Comparison of ENCODE assay signal across 8 mouse cellular contexts in the genomic region with DNA sequence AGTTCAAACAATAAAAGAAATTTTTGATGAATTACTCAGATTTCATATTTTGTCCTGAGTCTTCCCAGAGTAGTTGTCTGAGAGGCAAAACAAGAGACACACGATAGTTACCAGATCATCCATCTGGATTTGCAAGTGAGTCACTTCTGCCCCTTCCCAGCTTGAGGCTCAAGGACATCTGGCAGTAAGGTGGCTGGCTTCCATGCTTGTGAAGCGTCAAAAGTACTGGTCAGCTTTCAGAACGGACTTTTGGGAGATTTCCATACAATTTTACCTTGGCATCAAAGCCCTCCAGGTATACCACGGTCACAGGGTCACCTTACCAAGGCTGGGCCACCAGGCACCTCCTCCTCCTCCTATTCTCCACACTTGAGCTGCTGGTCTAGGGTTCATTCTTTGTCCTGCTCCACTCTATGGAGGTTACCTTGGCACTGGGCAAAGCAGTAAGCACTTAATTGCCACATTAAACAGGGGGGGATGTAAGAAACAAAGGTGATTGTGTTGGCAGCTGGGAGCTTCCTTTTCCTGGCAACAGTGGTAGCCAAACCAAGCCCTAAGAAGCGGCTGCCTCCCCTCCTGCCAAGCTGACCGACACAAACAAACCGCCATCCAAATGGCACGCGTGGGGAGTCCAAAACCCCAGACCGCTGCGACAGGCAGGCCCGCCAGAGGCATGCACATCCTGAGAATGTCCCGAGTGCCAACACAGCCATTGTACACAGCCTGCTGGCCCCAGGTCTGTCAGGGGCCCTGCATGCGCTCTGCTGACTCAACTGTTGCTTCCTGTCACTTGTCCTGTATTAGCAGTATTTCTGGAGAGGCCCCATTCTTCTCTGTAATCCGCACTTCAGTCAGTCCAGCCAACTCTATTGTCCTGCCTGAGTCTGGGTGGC. TPM values are rescaled to one million over a fixed set of nuclear protein-coding genes. Genes with fewer than 3 reads are reported as not detected.
DNase-seq lines count a peak whose midpoint lies in the region; ATAC-seq lines count a peak whose summit lies in the region.

No protein-coding gene starts in this region.

- no peaks in the 10 kb centered on the region for H3K27me3 ChIP-seq in limb, embryonic 13.5 days
- peaks cover 30% of the 10 kb centered on the region for H3K27me3 ChIP-seq in limb, embryonic 10.5 days (ENCODE audit: low read depth, poor library complexity, severe bottlenecking)
- H3K27me3 ChIP-seq in forebrain, embryonic 11.5 days (ENCODE audit: control insufficient read depth, insufficient read depth, low read length) = 0 out of 2 replicates have a peak, but pooled peaks cover 2% of the 10 kb centered on the region
- H3K27me3 ChIP-seq in hindbrain, embryonic 12.5 days = no peaks in the 10 kb centered on the region; the same call in none of the 2 replicates
- H3K27me3 ChIP-seq in midbrain, embryonic 11.5 days (ENCODE audit: control insufficient read depth, insufficient read depth, low read length) = no peaks in the 10 kb centered on the region

- no peak for DNase-seq in limb, embryonic 10.5 days (ENCODE audit: low spot score)
- peak; percentile 78 for DNase-seq in forebrain, embryonic 11.5 days (ENCODE audit: low spot score)
- DNase-seq in midbrain, embryonic 11.5 days (ENCODE audit: low spot score, missing footprints) = peak; percentile 93
- DNase-seq in liver (no peak), adipocyte (ENCODE audit: low spot score) (no peak)
- DNase-seq in thymus, postnatal 14 days = no peak

- peak overlapping the region; percentile 11; the same call in 1 of the 2 replicates for H3K4me2 ChIP-seq in limb, embryonic 13.5 days (replicated peaks)
- peak overlapping the region; percentile 34 for H3K4me2 ChIP-seq in forebrain, embryonic 11.5 days (ENCODE audit: low read depth, low read length, severe bottlenecking)
- peak overlapping the region; percentile 26 for H3K4me2 ChIP-seq in hindbrain, embryonic 12.5 days (replicated peaks)
- peak overlapping the region; percentile 65 for H3K4me2 ChIP-seq in midbrain, embryonic 11.5 days

- no peak overlapping the region for H3K4me3 ChIP-seq in limb, embryonic 13.5 days
- H3K4me3 ChIP-seq in limb, embryonic 10.5 days = no peak overlapping the region
- no peak overlapping the region for H3K4me3 ChIP-seq in forebrain, embryonic 11.5 days (ENCODE audit: low read depth, low read length)
- no peak overlapping the region for H3K4me3 ChIP-seq in hindbrain, embryonic 12.5 days
- no peak overlapping the region for H3K4me3 ChIP-seq in midbrain, embryonic 11.5 days (ENCODE audit: low read depth, low read length)

- 68% methylated on average over 15 of the region's 15 CpGs for WGBS in limb, embryonic 13.5 days
- WGBS in limb, embryonic 10.5 days = 81% methylated on average over 15 of the region's 15 CpGs
- 16% methylated on average over 15 of the region's 15 CpGs for WGBS in forebrain, embryonic 11.5 days
- 36% methylated on average over 15 of the region's 15 CpGs for WGBS in hindbrain, embryonic 12.5 days
- WGBS in midbrain, embryonic 11.5 days = 17% methylated on average over 15 of the region's 15 CpGs

- no peak overlapping the region for H3K27ac ChIP-seq in limb, embryonic 13.5 days
- no peak overlapping the region for H3K27ac ChIP-seq in limb, embryonic 10.5 days
- H3K27ac ChIP-seq in forebrain, embryonic 11.5 days (ENCODE audit: low read depth, low read length) = peak overlapping the region; percentile 70
- H3K27ac ChIP-seq in hindbrain, embryonic 12.5 days = peak overlapping the region; percentile 62
- H3K27ac ChIP-seq in midbrain, embryonic 11.5 days (ENCODE audit: low read depth, low read length) = peak overlapping the region; percentile 64

- ATAC-seq in limb, embryonic 13.5 days (ENCODE audit: low FRiP score, low read depth) = no peak
- ATAC-seq in forebrain, embryonic 11.5 days (replicated peaks; ENCODE audit: low FRiP score) = peak; percentile 70
- peak; percentile 38 for ATAC-seq in hindbrain, embryonic 12.5 days (ENCODE audit: low FRiP score)
- ATAC-seq in midbrain, embryonic 11.5 days (ENCODE audit: low FRiP score) = peak; percentile 74

- no peak overlapping the region for H3K9ac ChIP-seq in limb, embryonic 13.5 days
- no peak overlapping the region for H3K9ac ChIP-seq in forebrain, embryonic 11.5 days (ENCODE audit: low read length)
- H3K9ac ChIP-seq in hindbrain, embryonic 12.5 days = 0 out of 2 replicates have a peak overlapping the region, but pooled peaks have one; percentile 13
- peak overlapping the region; percentile 36 for H3K9ac ChIP-seq in midbrain, embryonic 11.5 days (ENCODE audit: low read length)

- H3K4me1 ChIP-seq in limb, embryonic 13.5 days = peaks cover 65% of the 10 kb centered on the region
- H3K4me1 ChIP-seq in limb, embryonic 10.5 days = peaks cover 70% of the 10 kb centered on the region
- peaks cover 41% of the 10 kb centered on the region for H3K4me1 ChIP-seq in forebrain, embryonic 11.5 days (replicated peaks; ENCODE audit: control insufficient read depth, insufficient read depth, low read length)
- peaks cover 65% of the 10 kb centered on the region for H3K4me1 ChIP-seq in hindbrain, embryonic 12.5 days
- H3K4me1 ChIP-seq in midbrain, embryonic 11.5 days (ENCODE audit: control insufficient read depth, insufficient read depth, low read length) = peaks cover 70% of the 10 kb centered on the region

- peaks cover 17% of the 10 kb centered on the region for H3K36me3 ChIP-seq in limb, embryonic 13.5 days
- H3K36me3 ChIP-seq in limb, embryonic 10.5 days = peaks cover 29% of the 10 kb centered on the region
- no peaks in the 10 kb centered on the region for H3K36me3 ChIP-seq in forebrain, embryonic 11.5 days (ENCODE audit: control insufficient read depth, insufficient read depth, low read length)
- H3K36me3 ChIP-seq in hindbrain, embryonic 12.5 days = peaks cover 9% of the 10 kb centered on the region; the same call in 1 of the 2 replicates
- no peaks in the 10 kb centered on the region for H3K36me3 ChIP-seq in midbrain, embryonic 11.5 days (ENCODE audit: control insufficient read depth, insufficient read depth, low read length)

- no peaks in the 10 kb centered on the region for H3K9me3 ChIP-seq in limb, embryonic 13.5 days
- no peaks in the 10 kb centered on the region for H3K9me3 ChIP-seq in limb, embryonic 10.5 days (replicated peaks)
- no peaks in the 10 kb centered on the region for H3K9me3 ChIP-seq in forebrain, embryonic 11.5 days (ENCODE audit: control insufficient read depth, low read length)
- H3K9me3 ChIP-seq in hindbrain, embryonic 12.5 days (replicated peaks) = no peaks in the 10 kb centered on the region
- no peaks in the 10 kb centered on the region for H3K9me3 ChIP-seq in midbrain, embryonic 11.5 days (ENCODE audit: control insufficient read depth, low read length)

RNA-seq across cellular contexts. Expression of a gene that starts 6.9 kb away (rescaled TPM):
- polyA plus RNA-seq in limb, embryonic 13.5 days (2015; fragmentation: Nextera tagmentation; extraction: Ambion mirVana) = 18.8 and 19.2 TPM in 2 replicates
- polyA plus RNA-seq in limb, embryonic 10.5 days (2016; fragmentation: Nextera tagmentation; extraction: Ambion mirVana) = 7.6 and 14.7 TPM in 2 replicates
- polyA plus RNA-seq in forebrain, embryonic 11.5 days (2014; fragmentation: Nextera tagmentation; extraction: Ambion mirVana) = 19.6 and 20.6 TPM in 2 replicates
- polyA plus RNA-seq in hindbrain, embryonic 12.5 days (2016; fragmentation: Nextera tagmentation; extraction: Ambion mirVana) = 31.6 and 34.0 TPM in 2 replicates
- polyA plus RNA-seq in midbrain, embryonic 11.5 days (2014; fragmentation: Nextera tagmentation; extraction: Ambion mirVana) = 35.4 TPM in 2 replicates

Comparison
In these comparisons a context has a peak if more than half of its experiments do, and no peak if none do; other contexts are left out.
1. H3K27ac ChIP-seq: peak in forebrain, embryonic 11.5 days (single experiment), hindbrain, embryonic 12.5 days (single experiment) and midbrain, embryonic 11.5 days (single experiment); none in limb, embryonic 13.5 days (single experiment) and limb, embryonic 10.5 days (single experiment).
2. H3K4me2 ChIP-seq: peak in every context shown above with its lines; median percentile 65 in midbrain, embryonic 11.5 days; 34 in forebrain, embryonic 11.5 days; 26 in hindbrain, embryonic 12.5 days; 11 in limb, embryonic 13.5 days.
3. H3K9ac ChIP-seq: peak in hindbrain, embryonic 12.5 days (single experiment) and midbrain, embryonic 11.5 days (single experiment); none in limb, embryonic 13.5 days (single experiment) and forebrain, embryonic 11.5 days (single experiment).
4. DNase-seq: peak in forebrain, embryonic 11.5 days (single experiment) and midbrain, embryonic 11.5 days (single experiment); none in limb, embryonic 10.5 days (single experiment), liver (single experiment), thymus, postnatal 14 days (single experiment) and adipocyte (single experiment).